Mouse (Mus musculus): Measurements from ENCODE around the gene Dkk2. TPM values are rescaled to one million over a fixed set of nuclear protein-coding genes. Genes with fewer than 3 reads are reported as not detected.

Dkk2 gene
- polyA plus RNA-seq (2015; fragmentation: Nextera tagmentation; extraction: Ambion mirVana): 1.4 and 1.5 TPM in 2 replicates

GRCm38 (mm10) chr3:132085112-132085822, at the start of gene Dkk2:
TSS of gene Dkk2 (plus strand) at chr3:132085292.

